Mouse (Mus musculus): ENCODE measurements at regions not wholly inside any gene's neighbourhood (a gene's known extent, or its start where the extent isn't known, plus 50 kb on each side); places are given as distances from the start of the nearest gene placed in this dataset.
"Not testable (repeated sequence)": the region's sequence is repeated elsewhere in the genome, so short reads cannot be mapped to it uniquely, and the experiment has no call there.

DNA sequence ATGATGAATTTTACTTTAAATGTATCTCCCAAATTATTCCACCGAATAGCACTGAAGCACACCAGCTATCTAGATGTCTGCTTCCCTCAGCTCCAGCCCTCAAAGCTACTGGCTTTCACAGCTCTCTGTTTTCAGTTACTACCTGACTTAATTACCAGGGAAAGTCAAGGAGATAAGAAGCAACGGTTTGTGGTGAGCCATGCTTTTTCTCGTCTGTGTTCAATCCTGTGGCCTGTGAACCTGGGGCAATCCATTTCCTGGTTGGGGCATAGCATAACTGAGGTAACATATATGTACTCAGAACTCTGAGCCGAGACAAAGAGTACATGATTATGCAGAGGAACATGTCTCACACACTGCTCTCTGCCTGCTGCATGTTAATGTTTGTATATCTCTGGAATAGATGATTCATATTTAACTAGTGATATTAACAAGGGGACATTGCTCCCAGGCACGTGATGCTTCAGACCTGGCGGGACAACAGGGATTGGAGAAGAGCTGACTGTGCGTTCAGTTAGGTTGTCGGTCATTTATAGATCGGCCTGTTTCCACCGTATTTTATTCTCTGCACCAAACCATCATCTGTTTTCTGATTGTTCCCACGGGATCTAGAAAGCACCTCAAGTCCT lies 453.3 kb downstream of the Dad1 start:
- DNase-seq (ENCODE audit: low spot score): no peak

DNA sequence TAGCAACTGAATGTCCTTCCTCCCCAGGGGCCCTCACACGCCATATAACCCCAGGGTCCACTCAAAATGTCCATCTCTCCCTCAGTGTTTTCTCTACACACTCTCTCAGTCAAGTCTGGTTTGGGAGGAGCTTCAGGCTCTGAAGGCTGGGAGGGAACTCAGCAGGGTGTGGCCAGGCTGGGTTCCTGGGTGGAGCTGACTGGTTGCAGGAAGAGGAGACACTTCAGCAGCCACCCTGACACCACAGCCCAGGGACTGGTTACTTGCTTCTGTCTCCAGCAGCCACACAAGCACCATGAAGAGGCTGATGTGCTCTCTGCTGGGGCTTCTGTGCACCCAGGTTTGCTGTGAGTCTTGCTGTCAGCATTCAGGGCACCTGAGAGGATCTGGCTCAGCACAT lies 458.7 kb downstream of the Dad1 start:
- not testable (repeated sequence) for DNase-seq (ENCODE audit: low spot score)

DNA sequence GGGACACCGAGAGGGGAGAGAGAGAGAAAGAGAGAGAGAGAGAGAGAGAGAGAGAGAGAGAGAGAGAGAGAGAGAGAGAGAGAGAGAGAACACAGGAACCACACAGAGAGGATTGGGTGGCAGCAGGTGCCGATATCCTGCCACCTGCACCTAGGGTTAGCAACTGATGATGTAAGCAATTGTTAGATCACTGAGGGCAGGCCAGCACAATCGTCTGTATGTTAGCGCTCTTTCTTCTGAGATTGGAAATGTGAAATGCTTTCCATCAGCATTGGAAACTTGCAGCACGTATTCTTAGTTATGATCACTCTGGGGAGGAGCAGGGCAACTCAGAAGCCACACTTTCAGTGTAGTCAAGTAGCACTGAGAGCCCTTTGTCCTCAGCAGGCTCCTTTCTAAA lies 459.4 kb downstream of the Dad1 start:
- no peak for DNase-seq (ENCODE audit: low spot score)

DNA sequence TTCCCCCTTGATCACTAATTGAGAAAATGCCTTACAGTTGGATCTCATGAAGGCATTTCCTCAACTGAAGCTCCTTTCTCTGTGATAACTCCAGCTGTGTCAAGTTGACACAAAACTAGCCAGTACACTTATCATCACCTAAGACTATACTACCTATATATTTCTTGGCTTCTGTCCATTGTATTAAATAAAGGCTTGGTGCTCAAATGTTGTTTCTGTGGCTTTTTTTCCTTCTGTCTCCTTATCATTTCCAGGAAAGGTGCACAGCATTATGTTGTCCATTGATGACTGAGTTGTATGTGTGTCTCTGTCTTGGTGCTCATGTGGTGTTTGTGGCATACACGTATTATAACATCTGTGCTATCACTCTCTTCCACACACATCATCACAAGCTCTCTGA lies 461.5 kb downstream of the Dad1 start:
- not testable (repeated sequence) for DNase-seq (ENCODE audit: low spot score)

DNA sequence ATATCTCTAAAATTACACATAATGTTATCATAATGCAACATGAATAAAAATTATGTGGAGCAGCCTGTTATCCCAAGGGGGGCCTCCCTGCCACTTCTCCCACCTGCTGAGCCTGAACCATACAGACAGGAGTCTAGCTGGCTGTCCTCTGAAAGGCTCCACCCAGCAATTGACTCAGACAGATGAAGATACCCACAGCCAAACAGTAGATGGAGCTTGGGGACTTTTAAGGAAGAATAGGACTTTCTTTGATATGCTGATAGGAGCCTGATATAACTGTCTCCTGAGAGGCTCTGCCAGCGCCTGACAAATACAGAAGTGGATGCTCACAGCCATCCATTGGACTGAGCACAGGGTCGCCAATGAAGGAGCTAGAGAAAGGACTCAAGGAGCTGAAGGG lies 468.4 kb downstream of the Dad1 start:
- DNase-seq (ENCODE audit: low spot score): not testable (repeated sequence)

GRCm38 (mm10) chr14:53777375-53777774 lies 476.5 kb downstream of the Dad1 start:
- DNase-seq (ENCODE audit: low spot score): no peak

DNA sequence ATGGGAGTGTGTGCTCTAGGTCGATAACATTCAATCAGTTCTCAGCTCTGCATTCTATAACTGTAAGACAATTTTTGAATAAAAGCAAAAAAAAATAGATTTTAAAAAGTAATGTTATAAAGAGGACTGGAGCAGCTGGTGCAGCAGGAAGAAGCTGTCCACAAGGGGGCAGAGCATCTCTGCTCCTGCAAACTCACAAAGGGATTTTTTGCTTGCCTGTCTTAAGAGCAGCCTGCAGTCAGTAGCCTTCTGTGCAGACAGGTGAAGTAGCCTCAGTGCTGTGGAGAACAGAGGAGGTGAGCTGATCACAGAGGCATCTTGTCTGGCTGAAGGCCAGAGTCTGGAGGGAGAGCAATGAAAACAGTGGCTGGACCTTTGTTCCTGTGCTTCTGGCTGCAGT lies 477.2 kb downstream of the Dad1 start:
- DNase-seq (ENCODE audit: low spot score): peak; percentile 7

- not testable (repeated sequence) for DNase-seq (ENCODE audit: low spot score)
These were observed 487.4 kb downstream of the Dad1 start for GRCm38 (mm10) chr14:53766501-53766900.

GRCm38 (mm10) chr14:53765918-53766317 lies 488.0 kb downstream of the Dad1 start:
- DNase-seq (ENCODE audit: low spot score): not testable (repeated sequence)

- DNase-seq (ENCODE audit: low spot score): not testable (repeated sequence)
These were observed 493.3 kb downstream of the Dad1 start for GRCm38 (mm10) chr14:53760578-53760977.

DNA sequence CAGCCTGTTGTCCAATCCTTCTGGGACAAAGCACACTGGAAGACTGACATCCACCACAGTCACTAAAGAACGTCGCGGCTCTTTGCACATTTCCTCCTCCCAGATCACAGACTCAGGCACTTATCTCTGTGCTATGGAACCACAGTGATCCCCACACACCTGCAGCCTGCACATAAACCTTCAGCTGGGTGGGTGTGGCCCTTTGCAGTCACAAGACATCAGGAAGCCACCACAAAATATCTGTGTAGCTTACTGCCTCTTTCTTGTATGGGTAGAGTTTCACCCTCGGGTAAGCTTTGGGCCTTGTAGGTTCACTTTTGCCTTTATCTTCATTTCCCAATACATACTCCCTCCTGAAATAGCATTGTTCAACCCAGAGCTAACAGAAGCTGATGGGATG lies 496.1 kb downstream of the Dad1 start:
- DNase-seq (ENCODE audit: low spot score): not testable (repeated sequence)

GRCm38 (mm10) chr14:53757095-53757494 lies 496.8 kb downstream of the Dad1 start:
- not testable (repeated sequence) for DNase-seq (ENCODE audit: low spot score)

DNA sequence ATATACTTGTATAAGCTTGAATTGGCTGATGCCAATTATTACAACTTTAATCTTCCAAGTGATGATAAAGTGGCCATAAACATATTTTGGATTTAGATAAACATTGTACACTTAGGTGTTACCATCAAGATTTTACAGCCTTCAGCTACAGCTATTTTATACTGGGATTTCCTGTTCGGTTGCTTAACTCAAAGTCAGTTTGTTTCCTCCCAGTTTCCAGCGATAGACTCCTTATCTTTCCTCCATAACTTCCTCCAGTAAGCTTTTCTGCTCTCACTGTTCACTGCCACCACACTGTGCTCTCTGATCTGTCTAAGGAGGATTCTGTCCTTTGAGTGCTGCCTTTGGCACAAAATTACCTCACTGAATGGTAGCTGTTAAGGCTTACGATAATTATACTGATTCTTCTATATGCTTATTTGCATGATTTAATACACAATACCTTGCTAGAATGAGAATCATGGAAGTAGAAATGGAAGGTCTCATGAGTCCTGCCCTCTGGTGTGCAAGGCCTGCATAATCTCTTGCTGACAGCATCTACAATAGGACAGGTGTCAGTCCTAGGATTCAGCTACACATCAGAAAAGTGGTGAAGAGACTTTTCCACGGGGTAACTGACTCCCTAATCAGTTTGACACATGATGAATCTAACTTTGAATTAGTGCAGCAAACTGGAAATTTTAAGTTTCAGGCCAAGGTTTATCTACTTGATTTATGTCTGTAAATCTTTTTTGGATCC lies 503.0 kb downstream of the Dad1 start:
- DNase-seq (ENCODE audit: low spot score): no peak

- DNase-seq (ENCODE audit: low spot score): not testable (repeated sequence)
These were observed 510.4 kb downstream of the Dad1 start for GRCm38 (mm10) chr14:53743552-53743951.

DNA sequence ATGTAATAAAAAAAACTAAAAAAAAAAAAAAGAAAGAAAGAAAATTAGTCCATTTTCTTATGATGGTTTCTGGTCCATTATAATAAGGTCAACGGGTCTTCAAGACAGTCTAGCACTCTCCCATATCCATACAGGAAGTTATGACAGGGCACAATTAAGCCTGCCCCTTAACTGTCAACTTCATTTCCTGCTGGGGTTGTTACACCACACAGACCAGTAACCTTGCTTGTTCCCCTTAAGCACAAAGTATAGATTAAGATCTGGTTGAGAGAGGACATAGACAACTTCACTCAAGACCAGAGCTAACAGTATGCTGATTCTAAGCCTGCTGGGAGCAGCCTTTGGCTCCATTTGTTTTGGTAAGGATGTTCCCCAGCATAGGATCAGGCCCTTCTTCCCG lies 511.0 kb downstream of the Dad1 start:
- not testable (repeated sequence) for DNase-seq (ENCODE audit: low spot score)

DNA sequence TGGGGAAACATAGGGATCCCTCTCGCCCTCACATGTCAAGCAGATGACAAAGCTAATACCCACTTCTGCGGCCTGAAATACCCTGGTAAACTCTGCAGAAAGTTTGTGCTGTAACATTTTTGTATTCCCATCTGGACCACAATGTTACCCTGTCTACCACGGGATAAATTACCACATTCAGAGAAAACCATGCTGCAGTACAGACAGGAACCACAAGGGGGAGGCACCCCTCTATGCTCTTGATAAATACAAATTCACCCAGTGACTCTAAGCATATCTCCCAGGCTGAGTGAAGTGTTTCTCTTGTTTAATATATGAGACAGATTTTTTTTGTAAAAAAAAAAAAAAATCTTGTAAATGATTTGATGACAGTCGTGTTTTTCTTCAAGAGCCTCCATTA lies 512.7 kb downstream of the Dad1 start:
- peak; percentile 17 for DNase-seq (ENCODE audit: low spot score)

GRCm38 (mm10) chr14:53737962-53738361 lies 515.9 kb downstream of the Dad1 start:
- not testable (repeated sequence) for DNase-seq (ENCODE audit: low spot score)

DNA sequence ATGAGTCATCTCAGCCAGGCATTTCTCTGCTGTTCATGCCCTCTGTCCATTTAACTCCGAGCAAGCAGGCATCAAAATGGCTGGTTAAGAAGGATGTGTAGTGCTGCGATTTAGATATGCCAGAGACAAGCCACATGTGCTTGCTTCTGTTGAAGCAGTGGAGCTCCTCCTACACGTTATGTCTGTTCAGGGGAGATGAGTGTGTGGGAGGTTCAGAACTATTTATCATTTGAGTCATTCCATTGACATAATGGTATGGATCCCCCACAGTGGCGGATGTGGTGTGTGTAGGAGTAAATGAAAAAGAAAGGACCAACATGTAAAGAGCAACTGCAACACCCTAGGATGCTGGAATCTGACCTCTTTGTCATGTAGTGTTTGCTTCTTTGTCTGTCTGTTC lies 517.6 kb downstream of the Dad1 start:
- not testable (repeated sequence) for DNase-seq (ENCODE audit: low spot score)

- DNase-seq (ENCODE audit: low spot score): not testable (repeated sequence)
These were observed 522.3 kb downstream of the Dad1 start for GRCm38 (mm10) chr14:53731600-53731999.

GRCm38 (mm10) chr14:53729877-53730276 lies 524.0 kb downstream of the Dad1 start:
- DNase-seq (ENCODE audit: low spot score): not testable (repeated sequence)

GRCm38 (mm10) chr14:53729149-53729548 lies 524.8 kb downstream of the Dad1 start:
- not testable (repeated sequence) for DNase-seq (ENCODE audit: low spot score)

DNA sequence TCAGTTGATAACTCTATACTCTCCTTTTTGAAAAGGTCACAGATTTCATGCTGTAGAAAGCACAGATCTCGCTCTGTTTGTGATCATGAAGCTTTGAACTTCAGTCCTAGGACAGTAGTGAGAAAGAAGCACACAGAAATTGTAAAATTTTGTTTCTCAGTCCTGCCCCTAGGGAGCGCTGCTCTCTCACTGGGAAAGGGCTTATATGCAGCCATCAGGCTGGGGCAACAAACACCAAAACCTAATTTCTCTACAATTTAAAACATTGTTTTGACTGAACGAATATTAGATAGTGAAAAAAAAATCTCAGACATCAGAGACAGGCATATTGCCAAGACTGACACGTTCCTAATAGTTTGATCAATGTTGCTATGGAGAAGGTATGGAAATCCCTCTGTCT lies 527.0 kb downstream of the Dad1 start:
- not testable (repeated sequence) for DNase-seq (ENCODE audit: low spot score)

- not testable (repeated sequence) for DNase-seq (ENCODE audit: low spot score)
These were observed 530.3 kb downstream of the Dad1 start for GRCm38 (mm10) chr14:53723611-53724010.

GRCm38 (mm10) chr14:53721901-53722300 lies 532.0 kb downstream of the Dad1 start:
- DNase-seq (ENCODE audit: low spot score): not testable (repeated sequence)

Data from layer of hippocampus, adult 9-10 months (tissue).